Mouse (Mus musculus): Measurements from ENCODE around the gene Ndufs4.

DNA sequence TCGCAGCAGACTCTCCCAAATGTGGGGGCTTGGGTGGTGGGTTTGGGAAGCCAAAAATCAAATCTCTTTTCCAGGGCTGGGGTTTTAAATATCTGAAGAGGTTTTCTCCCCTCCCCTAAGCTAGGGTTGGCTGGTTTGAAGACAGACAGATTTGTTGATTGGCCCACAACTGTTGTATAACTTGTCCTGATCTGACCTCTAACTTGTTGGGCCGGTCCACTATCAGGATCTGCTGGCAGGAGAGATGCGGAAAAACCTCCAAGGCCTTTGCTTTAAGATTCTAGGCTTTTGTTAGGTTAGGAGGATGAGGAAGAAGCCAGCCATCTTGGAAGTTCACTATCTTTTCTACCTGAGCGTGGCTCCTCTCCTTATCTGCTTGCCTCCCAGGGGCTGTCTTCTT lies 91.5 kb downstream of the Ndufs4 start:
- no peak for TF ChIP-seq CTCF (IDR thresholded peaks at IDR 0.05; ENCODE audit: extremely low read depth, insufficient read depth, insufficient read length, insufficient replicate concordance)
- no peak for TF ChIP-seq POLR2A (IDR thresholded peaks at IDR 0.05; ENCODE audit: low read depth, low read length)
